Mouse (Mus musculus) myocyte (in vitro differentiated cells): Measurements from ENCODE around the gene Washc4. TPM values are rescaled to one million over a fixed set of nuclear protein-coding genes. Genes with fewer than 3 reads are reported as not detected.
A peak's percentile ranks its signal among the peaks of the same experiment; 100 is the strongest.
"Not testable (repeated sequence)": the region's sequence is repeated elsewhere in the genome, so short reads cannot be mapped to it uniquely, and the experiment has no call there.

Experiments
- H3K27me3 ChIP-seq: one replicate; pipeline ENCODE4 v1.6.1; 2011; ENCODE audit not compliant: control insufficient read depth, insufficient read depth, insufficient read length
- H3K36me3 ChIP-seq: one replicate; pipeline ENCODE4 v1.6.1; 2011; ENCODE audit not compliant: control insufficient read depth, insufficient read depth
- H3K4me2 ChIP-seq: one replicate; pipeline ENCODE4 v1.6.1; 2011; ENCODE audit warnings: low read depth, control low read depth
- H3K4me3 ChIP-seq: one replicate; pipeline ENCODE4 v1.5.1; 2011; ENCODE audit warnings: mild to moderate bottlenecking, control low read depth, moderate library complexity
- H3K79me2 ChIP-seq: one replicate; pipeline ENCODE4 v1.6.1; 2011; ENCODE audit not compliant: control insufficient read depth, insufficient read depth
- H3ac ChIP-seq: one replicate; pipeline ENCODE4 v1.6.1; 2011; ENCODE audit not compliant: control insufficient read depth, insufficient read length
- CEBPB ChIP-seq: IDR thresholded peaks from 2 replicates; pipeline ENCODE4 v1.6.1; 2011; ENCODE audit warnings: mild to moderate bottlenecking, moderate library complexity; ENCODE audit not compliant: poor library complexity, insufficient read depth, severe bottlenecking
- E2F4 ChIP-seq: IDR thresholded peaks from one replicate; pipeline ENCODE4 v1.6.1; 2011; ENCODE audit warnings: mild to moderate bottlenecking, control low read depth, moderate library complexity; ENCODE audit not compliant: insufficient read depth
- MAX ChIP-seq: IDR thresholded peaks from one replicate; pipeline ENCODE4 v1.6.1; 2011; ENCODE audit warnings: low read depth, mild to moderate bottlenecking, control low read depth
- MYOD1 ChIP-seq, 3 experiments: IDR thresholded peaks; one replicate each; pipeline ENCODE4 v1.6.1; 2011; ENCODE audit warnings: control low read depth in 2 of 3, low read depth in 2 of 3, mild to moderate bottlenecking in 2 of 3, moderate library complexity in 1 of 3; ENCODE audit not compliant: insufficient read length in 2 of 3, control insufficient read depth in 1 of 3
- MYOG ChIP-seq, 3 experiments: IDR thresholded peaks; one replicate each; pipeline ENCODE4 v1.6.1; 2011; ENCODE audit warnings: control low read depth in 2 of 3, low read depth in 2 of 3, mild to moderate bottlenecking in 2 of 3; ENCODE audit not compliant: insufficient read length in 2 of 3, control insufficient read depth in 1 of 3, insufficient read depth in 1 of 3
- POLR2A ChIP-seq: IDR thresholded peaks from one replicate; pipeline ENCODE4 v1.6.1; 2011; ENCODE audit warnings: low read depth, mild to moderate bottlenecking, control low read depth, moderate library complexity; ENCODE audit not compliant: insufficient read length
- POLR2AphosphoS2 ChIP-seq: IDR thresholded peaks from one replicate; pipeline ENCODE4 v1.6.1; 2011; ENCODE audit warnings: low read depth, control low read depth; ENCODE audit not compliant: insufficient read length
- REST ChIP-seq: IDR thresholded peaks from one replicate; pipeline ENCODE4 v1.6.1; 2011; ENCODE audit warnings: mild to moderate bottlenecking, control low read depth, moderate library complexity; ENCODE audit not compliant: insufficient read depth, insufficient read length
- SRF ChIP-seq: IDR thresholded peaks from one replicate; pipeline ENCODE4 v1.6.1; 2011; ENCODE audit warnings: low read depth; ENCODE audit not compliant: control insufficient read depth, insufficient read length
- TCF12 ChIP-seq: IDR thresholded peaks from one replicate; pipeline ENCODE4 v1.6.1; 2011; ENCODE audit warnings: mild to moderate bottlenecking, control low read depth; ENCODE audit not compliant: poor library complexity, insufficient read depth, severe bottlenecking
- TCF3 ChIP-seq: IDR thresholded peaks from one replicate; pipeline ENCODE4 v1.6.1; 2011; ENCODE audit warnings: low read depth, control low read depth; ENCODE audit not compliant: insufficient read length
- USF1 ChIP-seq: IDR thresholded peaks from one replicate; pipeline ENCODE4 v1.6.1; 2011; ENCODE audit warnings: low read depth, mild to moderate bottlenecking, control low read depth, moderate library complexity
- polyA plus RNA-seq: library from polyadenylated mRNA; unstranded; fragments of >200 nt; fragmentation: generic; extraction: Trizol; gene quantifications from one replicate; pipeline ENCODE4 v1.2.1, GENCODE M21; 2012; ENCODE audit warnings: missing spikeins

The Washc4 gene
- polyA plus RNA-seq, 1 experiment = 7.2 TPM

DNA sequence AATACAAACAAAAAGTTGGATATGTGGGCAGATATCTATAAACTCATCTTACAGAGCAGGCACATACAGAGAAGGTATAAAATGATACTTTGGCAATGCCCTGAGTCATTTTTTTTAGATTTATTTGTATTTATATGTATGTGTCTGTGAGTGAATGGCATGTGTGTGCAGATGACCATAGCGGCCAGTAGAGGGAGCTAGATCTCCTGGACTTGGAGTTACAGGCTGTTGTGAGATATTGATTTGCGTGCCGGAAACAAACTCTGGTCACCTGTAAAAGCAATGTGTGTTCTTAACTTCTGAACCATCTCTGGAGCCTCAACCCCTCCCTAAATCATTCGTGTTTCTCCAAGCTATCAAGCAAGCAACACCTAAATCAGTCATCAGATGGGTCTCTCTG, 22.6 kb upstream of the Washc4 start:
- no peak overlapping the region for H3K4me2 ChIP-seq
- no peaks in the 10 kb centered on the region for H3K27me3 ChIP-seq
- no peak overlapping the region for H3ac ChIP-seq
- no peak overlapping the region for H3K4me3 ChIP-seq
- no peak for TF ChIP-seq USF1
- no peak for TF ChIP-seq TCF12
- H3K79me2 ChIP-seq = no peaks in the 10 kb centered on the region
- H3K36me3 ChIP-seq = peaks cover 90% of the 10 kb centered on the region

- H3K36me3 ChIP-seq = peaks cover 82% of the 10 kb centered on the region
- not testable (repeated sequence) for H3ac ChIP-seq, H3K4me3 ChIP-seq, H3K4me2 ChIP-seq, H3K27me3 ChIP-seq
- H3K79me2 ChIP-seq = peaks cover 17% of the 10 kb centered on the region
- TF ChIP-seq POLR2AphosphoS2 (peak; percentile 56), POLR2A (peak; percentile 48)
Observed at GRCm38 (mm10) chr10:83524238-83524637, 19.3 kb upstream of the Washc4 start.

DNA sequence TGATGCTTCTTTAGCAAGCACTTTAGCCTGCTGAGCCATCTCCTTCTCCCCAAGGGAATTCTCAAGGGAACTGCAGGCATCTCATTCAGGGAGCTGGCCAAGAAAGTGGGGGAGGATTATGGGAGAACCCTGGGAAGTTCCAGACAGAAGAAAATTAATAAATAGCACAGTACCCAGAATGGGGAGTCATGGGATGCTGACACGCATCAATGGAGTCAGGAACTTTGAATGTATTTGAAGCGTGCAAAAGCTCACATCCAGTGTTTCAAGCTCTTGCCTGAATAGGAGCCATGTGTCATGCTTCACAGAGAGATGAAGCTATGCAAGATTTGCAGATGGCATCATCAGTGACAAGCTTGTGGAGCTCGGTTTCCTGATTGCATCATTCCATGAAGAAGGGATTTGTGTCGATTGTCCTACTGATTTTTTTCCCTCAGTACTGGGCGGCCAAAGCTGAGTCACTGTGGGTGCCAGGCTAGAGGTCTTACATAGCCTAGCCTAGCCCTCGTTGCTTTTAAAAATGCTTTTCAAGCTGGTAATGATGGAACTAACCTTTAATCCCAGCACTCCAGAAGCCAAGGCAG, 13.1 kb upstream of the Washc4 start:
- Histone ChIP-seq H3K36me3 (peaks cover 32% of the 10 kb centered on the region), H3K27me3 (no peaks in the 10 kb centered on the region), H3K4me3 (no peak overlapping the region), H3ac (no peak overlapping the region), H3K4me2 (peak overlapping the region; percentile 87), H3K79me2 (peaks cover 44% of the 10 kb centered on the region)
- peak; percentile 25 for TF ChIP-seq POLR2AphosphoS2
- no peak for TF ChIP-seq MAX
- TF ChIP-seq USF1 = no peak
- no peak for TF ChIP-seq SRF
- peak; percentile 95 for TF ChIP-seq CEBPB

DNA sequence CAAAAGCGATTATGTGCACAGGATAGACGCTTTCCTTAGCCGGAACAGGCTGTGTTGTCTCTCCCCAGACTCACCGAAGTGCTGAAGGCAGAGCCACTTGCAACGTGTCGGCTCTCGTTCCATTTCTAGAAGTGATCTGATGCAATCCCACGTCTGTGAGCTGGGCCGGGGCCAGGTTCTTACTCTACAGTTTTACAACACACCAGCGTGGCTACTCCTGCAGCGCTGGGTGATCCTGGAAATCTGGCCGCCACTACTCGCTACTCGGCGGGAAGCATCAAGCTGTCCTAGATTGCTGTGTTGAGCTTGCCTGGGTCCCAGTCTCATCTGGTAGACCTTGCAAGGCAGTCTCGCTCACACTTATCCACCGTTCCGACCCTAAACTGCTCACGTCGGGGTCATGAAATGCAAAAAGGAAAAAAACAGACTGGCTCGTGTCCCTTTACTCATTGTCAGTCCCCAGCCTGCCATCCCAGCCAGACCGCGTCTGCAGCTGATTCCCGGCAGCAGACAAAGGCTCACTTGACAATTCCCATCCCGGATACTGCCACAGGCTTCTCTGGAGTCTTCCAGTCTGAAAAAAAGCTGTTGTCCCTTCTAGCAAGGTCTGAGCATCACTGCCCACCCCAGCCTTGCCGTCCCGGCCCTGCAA, 10.2 kb upstream of the Washc4 start:
- H3K27me3 ChIP-seq = no peaks in the 10 kb centered on the region
- peak overlapping the region; percentile 90 for H3K4me3 ChIP-seq
- H3K4me2 ChIP-seq = peak overlapping the region; percentile 87
- TF ChIP-seq CEBPB (peak; percentile 87), TCF3 (no peak), POLR2A (peak; percentile 74), SRF (no peak), POLR2AphosphoS2 (peak; percentile 87), E2F4 (no peak), USF1 (no peak), REST (no peak), TCF12 (no peak), MAX (peak; percentile 43), MYOG (IDR thresholded peaks at IDR 0.05; ENCODE audit: control insufficient read depth in 1 of 3, insufficient read depth in 1 of 3, insufficient read length in 2 of 3, low read depth in 2 of 3) (no peak), MYOD1 (IDR thresholded peaks at IDR 0.05; ENCODE audit: control insufficient read depth in 1 of 3, insufficient read length in 2 of 3, low read depth in 2 of 3) (no peak)
- peak overlapping the region; percentile 68 for H3ac ChIP-seq
- peaks cover 5% of the 10 kb centered on the region for H3K36me3 ChIP-seq
- peaks cover 36% of the 10 kb centered on the region for H3K79me2 ChIP-seq

DNA sequence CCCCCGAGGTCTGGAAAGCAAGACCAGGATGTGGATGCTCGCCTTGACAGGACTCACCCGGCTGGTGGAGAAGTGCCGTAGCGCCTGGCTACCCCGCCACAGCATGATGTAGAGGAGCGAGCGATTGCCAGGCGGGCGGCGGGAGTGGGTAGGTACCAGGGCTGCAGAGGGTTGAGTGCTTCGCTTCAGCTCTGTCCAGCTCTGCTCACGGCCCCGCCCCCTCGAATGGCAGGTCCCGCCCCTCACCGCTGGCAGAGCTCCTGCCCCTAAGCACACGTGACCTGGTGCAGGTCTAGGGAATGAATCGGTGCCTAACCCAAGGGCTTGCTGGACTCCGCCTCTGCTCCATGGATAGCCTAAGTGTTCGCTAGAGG, 9.7 kb upstream of the Washc4 start, which contains the start of gene Aldh1l2:
Aldh1l2 (minus strand) TSS at position 231 of the 374 bp plus-strand sequence.
- TF ChIP-seq E2F4 (no peak), POLR2AphosphoS2 (peak; percentile 98), TCF3 (no peak), MYOD1 (IDR thresholded peaks at IDR 0.05; ENCODE audit: control insufficient read depth in 1 of 3, insufficient read length in 2 of 3, low read depth in 2 of 3) (no peak), SRF (peak; percentile 44), MYOG (IDR thresholded peaks at IDR 0.05; ENCODE audit: control insufficient read depth in 1 of 3, insufficient read depth in 1 of 3, insufficient read length in 2 of 3, low read depth in 2 of 3) (no peak), MAX (no peak), USF1 (peak; percentile 93), TCF12 (no peak), POLR2A (peak; percentile 98), CEBPB (no peak), REST (no peak)
- peak within 1 kb of the TSS; percentile 90 for H3K4me3 ChIP-seq
- peak within 1 kb of the TSS; percentile 68 for H3ac ChIP-seq
- H3K36me3 ChIP-seq = peaks cover 5% of the 10 kb centered on the region
- peak within 1 kb of the TSS; percentile 87 for H3K4me2 ChIP-seq
- peaks cover 31% of the 10 kb centered on the region for H3K79me2 ChIP-seq
- no peaks in the 10 kb centered on the region for H3K27me3 ChIP-seq
